Mouse (Mus musculus) neural tube, embryonic 12.5 days (tissue): ENCODE results near the gene Pclo. TPM values are rescaled to one million over a fixed set of nuclear protein-coding genes. Genes with fewer than 3 reads are reported as not detected.

Source experiments
- ATAC-seq: fragments of 200-750 bp; cut with Nextera tagmentation; 2 replicates; pipeline ENCODE4 v1.8.0; 2017; ENCODE audit warnings: low read depth, mild to moderate bottlenecking, moderate TSS enrichment, moderate library complexity; ENCODE audit not compliant: low FRiP score
- H3K27ac ChIP-seq: fragments of 300-500 bp; sonication (generic); 2 replicates; pipeline ENCODE4 v1.5.1; 2016
- H3K27me3 ChIP-seq: fragments of 300-500 bp; sonication (generic); replicated peaks from 2 replicates; pipeline ENCODE4 v1.6.1; 2016; ENCODE audit warnings: mild to moderate bottlenecking
- H3K36me3 ChIP-seq: fragments of 300-500 bp; sonication (generic); 2 replicates; pipeline ENCODE4 v1.6.1; 2016; ENCODE audit warnings: mild to moderate bottlenecking
- H3K4me1 ChIP-seq: fragments of 300-500 bp; sonication (generic); 2 replicates; pipeline ENCODE4 v1.6.1; 2016
- H3K4me2 ChIP-seq: fragments of 300-500 bp; sonication (generic); replicated peaks from 2 replicates; pipeline ENCODE4 v1.6.1; 2016; ENCODE audit warnings: mild to moderate bottlenecking
- H3K4me3 ChIP-seq: fragments of 300-500 bp; sonication (generic); 2 replicates; pipeline ENCODE4 v1.5.1; 2016
- H3K9ac ChIP-seq: fragments of 300-500 bp; sonication (generic); 2 replicates; pipeline ENCODE4 v1.6.1; 2016; ENCODE audit warnings: mild to moderate bottlenecking
- H3K9me3 ChIP-seq: fragments of 300-500 bp; sonication (generic); 2 replicates; pipeline ENCODE4 v1.6.1; 2016; ENCODE audit warnings: mild to moderate bottlenecking
- WGBS: fragments of 180-500 bp; shearing (Covaris S2); methylation state at CpG from one replicate; pipeline ENCODE4 v1.1.7; 2016; 5-methylcytosine and 5-hydroxymethylcytosine counted together
- polyA plus RNA-seq: library from polyadenylated mRNA; unstranded; fragments of >200 nt; fragmentation: Nextera tagmentation; extraction: Ambion mirVana; gene quantifications from 2 replicates; pipeline ENCODE4 v1.2.1, GENCODE M21; 2016

The Pclo gene
- polyA plus RNA-seq, 1 experiment from 2014 or later = 5.0 TPM

DNA sequence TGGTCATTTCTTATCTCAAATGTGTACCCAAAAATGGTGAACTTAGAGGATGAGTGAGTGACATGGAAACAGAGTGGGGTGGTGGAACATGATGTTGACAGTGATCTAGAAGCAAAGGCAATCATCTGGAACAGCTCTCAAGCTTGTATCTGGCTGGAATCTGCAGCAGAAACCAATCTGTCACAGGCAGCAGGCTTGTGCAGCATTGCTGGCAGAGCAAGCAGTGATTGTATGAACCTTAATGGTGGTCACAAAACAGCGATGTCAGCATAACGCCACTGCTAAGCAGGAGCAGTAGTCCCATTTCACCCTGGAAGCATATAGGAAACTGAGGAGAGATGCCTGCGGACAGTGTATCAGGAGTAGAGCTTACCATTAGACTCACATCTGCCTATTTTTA lies 76.8 kb downstream of the Pclo start:
- no peak overlapping the region for H3K4me3 ChIP-seq
- WGBS = 74% methylated on average over 3 of the region's 3 CpGs

DNA sequence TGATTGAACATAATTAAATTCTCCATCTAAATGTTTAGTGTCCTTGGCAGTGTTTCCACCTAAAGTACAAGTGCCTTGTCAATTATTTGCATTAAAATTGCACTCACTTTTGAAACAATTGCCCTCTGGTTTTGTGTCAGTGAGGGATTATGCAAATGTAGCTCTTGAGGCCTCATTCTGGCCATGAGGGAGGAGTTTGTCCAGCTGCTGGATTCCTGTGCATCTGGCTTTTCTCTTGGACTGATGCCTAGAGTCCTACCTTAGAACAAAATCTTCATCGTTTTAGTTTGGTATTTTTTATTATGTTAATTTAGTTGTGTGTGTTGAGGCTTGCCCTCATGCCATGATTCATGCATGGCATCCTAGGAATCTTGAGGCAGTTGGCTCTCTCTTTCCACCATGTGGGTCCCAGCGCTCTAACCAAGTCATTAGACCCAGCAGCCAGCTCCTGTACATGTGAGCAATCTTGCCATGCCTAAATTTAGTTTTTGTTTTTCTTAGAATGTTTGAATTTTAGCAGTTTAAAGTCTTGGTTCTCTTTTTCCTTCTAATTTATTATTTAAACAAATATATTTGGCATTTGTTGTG lies 80.8 kb downstream of the Pclo start:
- Histone ChIP-seq H3K4me2 (no peak overlapping the region), H3K27ac (no peak overlapping the region), H3K36me3 (no peaks in the 10 kb centered on the region), H3K4me3 (no peak overlapping the region), H3K9ac (no peak overlapping the region), H3K9me3 (no peaks in the 10 kb centered on the region), H3K27me3 (no peaks in the 10 kb centered on the region), H3K4me1 (no peaks in the 10 kb centered on the region)
- ATAC-seq = no peak
- 80% methylated on average over 2 of the region's 2 CpGs for WGBS

More for the DNA sequence above, 76.8 kb downstream of the Pclo start:
- ATAC-seq = no peak
- Histone ChIP-seq H3K4me1 (no peaks in the 10 kb centered on the region), H3K27ac (no peak overlapping the region), H3K27me3 (no peaks in the 10 kb centered on the region), H3K4me2 (no peak overlapping the region), H3K36me3 (no peaks in the 10 kb centered on the region), H3K9ac (no peak overlapping the region), H3K9me3 (no peaks in the 10 kb centered on the region)

DNA sequence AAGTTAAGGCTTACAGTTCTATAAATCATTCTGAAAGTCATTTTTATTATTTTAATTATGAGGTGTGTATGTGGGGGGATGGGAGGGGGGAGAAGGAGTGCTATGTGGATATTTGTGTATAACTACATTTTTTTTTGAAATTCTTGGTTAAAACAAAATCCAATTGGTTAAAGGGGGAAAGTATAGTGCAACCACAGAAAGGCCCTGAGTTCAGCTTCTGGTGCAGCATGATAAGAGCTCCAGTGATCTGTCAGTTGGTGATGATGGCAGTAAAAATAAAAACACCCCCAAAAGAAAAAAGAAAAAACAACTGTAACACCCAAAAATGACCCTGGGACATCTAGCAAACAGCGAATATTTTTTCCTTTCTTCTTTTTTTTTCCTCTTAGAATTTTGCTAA lies 93.6 kb downstream of the Pclo start:
- Histone ChIP-seq H3K27me3 (no peaks in the 10 kb centered on the region), H3K9ac (no peak overlapping the region), H3K4me1 (no peaks in the 10 kb centered on the region), H3K4me3 (no peak overlapping the region), H3K36me3 (no peaks in the 10 kb centered on the region), H3K27ac (no peak overlapping the region), H3K4me2 (no peak overlapping the region), H3K9me3 (no peaks in the 10 kb centered on the region)
- no peak for ATAC-seq
- WGBS = 56% methylated on average over 1 of the region's 1 CpGs

GRCm38 (mm10) chr5:14621146-14621545 lies 106.4 kb downstream of the Pclo start:
- Histone ChIP-seq H3K4me1 (no peaks in the 10 kb centered on the region), H3K27me3 (no peaks in the 10 kb centered on the region), H3K9me3 (no peaks in the 10 kb centered on the region), H3K27ac (no peak overlapping the region), H3K4me3 (no peak overlapping the region), H3K4me2 (no peak overlapping the region), H3K36me3 (no peaks in the 10 kb centered on the region), H3K9ac (no peak overlapping the region)
- 81% methylated on average over 7 of the region's 7 CpGs for WGBS
- ATAC-seq = no peak

- Histone ChIP-seq H3K9ac (no peak overlapping the region), H3K27ac (no peak overlapping the region), H3K4me2 (no peak overlapping the region), H3K27me3 (no peaks in the 10 kb centered on the region), H3K4me3 (no peak overlapping the region), H3K36me3 (no peaks in the 10 kb centered on the region), H3K4me1 (no peaks in the 10 kb centered on the region), H3K9me3 (no peaks in the 10 kb centered on the region)
- 78% methylated on average over 7 of the region's 7 CpGs for WGBS
- no peak for ATAC-seq
These were observed 108.6 kb downstream of the Pclo start for GRCm38 (mm10) chr5:14623360-14623759.

DNA sequence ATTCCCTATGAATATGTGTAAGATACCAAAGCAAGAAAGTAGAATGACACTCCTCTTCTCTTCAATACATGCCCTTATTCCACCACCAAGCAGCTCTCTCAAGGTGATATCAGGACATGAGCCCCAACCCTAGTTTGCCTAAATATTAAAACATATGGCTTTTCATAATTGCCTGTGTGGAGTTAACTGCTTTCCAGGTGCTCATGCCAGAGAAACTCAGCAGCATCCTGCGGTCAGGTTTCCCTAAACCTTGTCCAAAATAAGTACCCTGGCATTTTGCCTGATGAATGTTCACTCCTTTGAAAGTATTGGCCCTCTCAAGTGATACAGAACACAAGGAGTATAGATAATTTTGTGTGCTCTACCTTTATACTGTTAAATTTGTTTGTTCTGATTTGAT lies 126.5 kb downstream of the Pclo start:
- no peaks in the 10 kb centered on the region for H3K36me3 ChIP-seq
- H3K27me3 ChIP-seq = no peaks in the 10 kb centered on the region
- no peak overlapping the region for H3K9ac ChIP-seq
- H3K4me1 ChIP-seq = no peaks in the 10 kb centered on the region
- no peak overlapping the region for H3K4me2 ChIP-seq
- H3K9me3 ChIP-seq = no peaks in the 10 kb centered on the region
- H3K4me3 ChIP-seq = no peak overlapping the region
- ATAC-seq = no peak
- 100% methylated on average over 1 of the region's 1 CpGs for WGBS
- no peak overlapping the region for H3K27ac ChIP-seq

- no peak overlapping the region for H3K27ac ChIP-seq
- WGBS = 95% methylated on average over 3 of the region's 3 CpGs
- H3K36me3 ChIP-seq = no peaks in the 10 kb centered on the region
- no peaks in the 10 kb centered on the region for H3K4me1 ChIP-seq
- H3K4me3 ChIP-seq = no peak overlapping the region
- H3K27me3 ChIP-seq = no peaks in the 10 kb centered on the region
- ATAC-seq = no peak
- H3K4me2 ChIP-seq = no peak overlapping the region
- no peaks in the 10 kb centered on the region for H3K9me3 ChIP-seq
- no peak overlapping the region for H3K9ac ChIP-seq
These were observed 131.1 kb downstream of the Pclo start for GRCm38 (mm10) chr5:14645856-14646255.

DNA sequence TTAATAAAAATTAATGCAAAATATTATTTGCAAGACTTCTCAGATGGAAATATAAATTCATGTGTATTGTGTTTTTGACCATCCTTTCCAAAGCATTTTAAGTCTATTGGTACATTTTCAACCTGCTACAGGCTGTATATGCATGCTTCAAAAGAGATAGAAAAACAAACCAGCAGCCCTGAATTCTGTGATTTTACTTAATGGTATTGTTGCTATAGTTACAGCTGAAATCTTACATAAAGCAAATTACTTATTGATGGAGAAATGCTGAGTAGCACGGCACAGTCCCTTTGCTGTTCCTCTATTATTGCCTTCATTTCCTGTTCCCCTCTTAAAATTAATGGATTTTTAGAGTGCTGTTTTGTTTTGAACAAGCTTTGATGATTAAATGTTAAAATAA lies 145.9 kb downstream of the Pclo start:
- 78% methylated on average over 1 of the region's 1 CpGs for WGBS

GRCm38 (mm10) chr5:14662180-14662579 lies 147.5 kb downstream of the Pclo start:
- Histone ChIP-seq H3K4me3 (no peak overlapping the region), H3K4me2 (no peak overlapping the region), H3K27me3 (no peaks in the 10 kb centered on the region), H3K9me3 (no peaks in the 10 kb centered on the region), H3K4me1 (no peaks in the 10 kb centered on the region), H3K27ac (no peak overlapping the region), H3K9ac (no peak overlapping the region), H3K36me3 (no peaks in the 10 kb centered on the region)
- ATAC-seq = no peak
- WGBS = 78% methylated on average over 1 of the region's 1 CpGs

More for the DNA sequence above, 145.9 kb downstream of the Pclo start:
- H3K4me3 ChIP-seq = no peak overlapping the region
- H3K4me2 ChIP-seq = no peak overlapping the region
- no peaks in the 10 kb centered on the region for H3K4me1 ChIP-seq
- no peaks in the 10 kb centered on the region for H3K27me3 ChIP-seq
- no peak overlapping the region for H3K27ac ChIP-seq
- no peaks in the 10 kb centered on the region for H3K9me3 ChIP-seq
- H3K36me3 ChIP-seq = no peaks in the 10 kb centered on the region
- no peak for ATAC-seq
- no peak overlapping the region for H3K9ac ChIP-seq

GRCm38 (mm10) chr5:14662603-14663002 lies 147.9 kb downstream of the Pclo start:
- Histone ChIP-seq H3K4me2 (no peak overlapping the region), H3K27me3 (no peaks in the 10 kb centered on the region), H3K4me3 (no peak overlapping the region), H3K36me3 (no peaks in the 10 kb centered on the region), H3K27ac (no peak overlapping the region), H3K9ac (no peak overlapping the region), H3K9me3 (no peaks in the 10 kb centered on the region), H3K4me1 (no peaks in the 10 kb centered on the region)
- 90% methylated on average over 1 of the region's 1 CpGs for WGBS
- ATAC-seq = no peak

DNA sequence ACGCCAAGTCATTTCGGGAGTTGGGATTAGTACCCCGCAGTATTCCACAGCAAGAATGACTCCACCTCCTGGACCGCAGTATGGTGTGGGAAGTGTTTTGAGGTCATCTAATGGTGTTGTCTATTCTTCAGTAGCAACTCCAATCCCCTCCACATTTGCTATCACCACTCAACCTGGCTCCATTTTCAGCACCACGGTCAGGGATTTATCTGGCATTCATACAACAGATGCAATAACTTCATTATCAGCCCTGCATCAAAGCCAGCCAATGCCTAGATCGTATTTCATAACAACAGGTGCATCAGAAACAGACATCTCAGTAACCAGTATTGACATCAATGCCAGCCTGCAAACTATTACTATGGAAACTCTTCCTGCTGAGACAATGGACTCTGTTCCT lies 165.7 kb downstream of the Pclo start:
- Histone ChIP-seq H3K4me3 (no peak overlapping the region), H3K27me3 (no peaks in the 10 kb centered on the region), H3K9ac (no peak overlapping the region), H3K4me1 (no peaks in the 10 kb centered on the region), H3K27ac (no peak overlapping the region), H3K4me2 (no peak overlapping the region), H3K9me3 (no peaks in the 10 kb centered on the region), H3K36me3 (peaks cover 22% of the 10 kb centered on the region; the same call in 1 of the 2 replicates)
- no peak for ATAC-seq
- 91% methylated on average over 6 of the region's 6 CpGs for WGBS

- H3K36me3 ChIP-seq = no peaks in the 10 kb centered on the region
- H3K4me2 ChIP-seq = no peak overlapping the region
- H3K9ac ChIP-seq = no peak overlapping the region
- no peaks in the 10 kb centered on the region for H3K9me3 ChIP-seq
- no peak for ATAC-seq
- no peak overlapping the region for H3K4me3 ChIP-seq
- H3K27ac ChIP-seq = no peak overlapping the region
- H3K4me1 ChIP-seq = no peaks in the 10 kb centered on the region
- no peaks in the 10 kb centered on the region for H3K27me3 ChIP-seq
- WGBS = 62% methylated on average over 2 of the region's 2 CpGs
These were observed 177.3 kb downstream of the Pclo start for GRCm38 (mm10) chr5:14691995-14692394.

- no peaks in the 10 kb centered on the region for H3K4me1 ChIP-seq
- no peak overlapping the region for H3K4me3 ChIP-seq
- no peaks in the 10 kb centered on the region for H3K36me3 ChIP-seq
- no peak overlapping the region for H3K9ac ChIP-seq
- no peak overlapping the region for H3K27ac ChIP-seq
- H3K9me3 ChIP-seq = no peaks in the 10 kb centered on the region
- WGBS = 65% methylated on average over 2 of the region's 2 CpGs
- no peaks in the 10 kb centered on the region for H3K27me3 ChIP-seq
- ATAC-seq = no peak
- H3K4me2 ChIP-seq = no peak overlapping the region
These were observed 182.0 kb downstream of the Pclo start for GRCm38 (mm10) chr5:14696745-14697144.
